Comparison of ENCODE assay signal across 13 mouse cellular contexts in the genomic region with DNA sequence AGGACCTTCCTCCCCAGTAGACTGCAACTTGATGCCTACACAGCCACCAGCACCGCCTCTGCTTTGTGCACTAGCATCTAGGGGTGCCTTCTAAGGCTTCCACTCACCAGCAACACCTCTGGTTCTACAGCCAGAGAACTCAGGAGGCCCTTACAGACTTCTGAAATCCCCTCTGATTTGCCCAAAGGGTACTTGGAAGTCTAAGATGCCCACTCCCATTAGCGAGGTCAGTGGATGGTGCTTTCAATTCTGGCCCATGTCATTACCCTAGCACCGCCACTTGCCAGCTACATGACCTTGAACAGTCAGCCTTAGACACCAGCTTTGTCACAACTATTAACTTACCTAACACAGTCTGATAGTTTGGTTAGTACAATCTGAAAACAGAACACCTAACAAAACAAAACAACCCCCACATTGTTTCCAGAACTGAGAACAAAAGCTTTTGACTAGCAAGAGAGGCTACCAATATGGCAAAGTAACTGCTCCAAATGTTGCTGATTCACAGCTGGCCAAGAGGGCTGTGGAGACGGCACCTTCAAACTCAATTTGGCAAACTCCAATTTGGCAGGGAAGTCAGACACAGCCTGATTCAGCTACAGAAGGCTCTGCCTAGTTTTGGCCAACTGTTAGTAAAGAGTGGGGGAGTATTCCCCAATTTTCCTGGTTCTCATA. TPM values are rescaled to one million over a fixed set of nuclear protein-coding genes. Genes with fewer than 3 reads are reported as not detected.
A peak's percentile ranks its signal among the peaks of the same experiment; 100 is the strongest.
DNase-seq lines count a peak whose midpoint lies in the region; ATAC-seq and TF ChIP-seq lines count a peak whose summit lies in the region.
"Had no signal": no experiment of that assay in that cellular context is flagged by ENCODE, and none has a peak within 500 bp of the region (broad histone marks: within the 10 kb centered on the region; RNA-seq: fewer than 3 reads in every experiment).

No protein-coding gene starts in this region.

- H3K4me3 ChIP-seq in heart, embryonic 10.5 days = peak overlapping the region; percentile 97; the same call in 1 of the 2 replicates
- H3K4me3 ChIP-seq in liver, adult 2 months (ENCODE audit: insufficient read depth, low read depth, low read length) = no peak overlapping the region
- H3K4me3 ChIP-seq in liver, postnatal 0 days (ENCODE audit: low read depth, low read length) = no peak overlapping the region
- H3K4me3 ChIP-seq in embryonic facial prominence, embryonic 10.5 days = no peak overlapping the region
- H3K4me3 ChIP-seq in myocyte = no peak overlapping the region
- H3K4me3 ChIP-seq: embryonic facial prominence, embryonic 15.5 days; limb, embryonic 15.5 days; neural tube, embryonic 12.5 days had no signal

- intact Hi-C loops in heart, postnatal 36 days (cut with DNase I) = no loop called here

- no peak for TF ChIP-seq CTCF in liver, adult 2 months (IDR thresholded peaks at IDR 0.05; ENCODE audit: low read depth, low read length)
- no peak for TF ChIP-seq CTCF in liver, postnatal 0 days (IDR thresholded peaks at IDR 0.05; ENCODE audit: low read depth)

- peaks cover 20% of the 10 kb centered on the region for H3K36me3 ChIP-seq in heart, embryonic 10.5 days
- peaks cover 22% of the 10 kb centered on the region for H3K36me3 ChIP-seq in liver, adult 2 months (ENCODE audit: control insufficient read depth, insufficient read depth, low read length)
- H3K36me3 ChIP-seq in liver, postnatal 0 days (replicated peaks; ENCODE audit: insufficient read depth, low read length) = peaks cover 18% of the 10 kb centered on the region
- peaks cover 26% of the 10 kb centered on the region for H3K36me3 ChIP-seq in embryonic facial prominence, embryonic 10.5 days (replicated peaks)
- H3K36me3 ChIP-seq in myocyte (ENCODE audit: control insufficient read depth, insufficient read depth) = peaks cover 32% of the 10 kb centered on the region

- ATAC-seq in liver, postnatal 0 days = no peak

- no peak overlapping the region for H3K4me2 ChIP-seq in liver, postnatal 0 days (ENCODE audit: low read depth, low read length)
- H3K4me2 ChIP-seq in myocyte (ENCODE audit: low read depth) = peak overlapping the region; percentile 88
- H3K4me2 ChIP-seq: embryonic facial prominence, embryonic 15.5 days; limb, embryonic 15.5 days; neural tube, embryonic 12.5 days had no signal

- WGBS in heart, embryonic 10.5 days = 54% methylated on average over 4 of the region's 4 CpGs
- 31% methylated on average over 4 of the region's 4 CpGs for whole genome bisulfite sequencing in liver, adult 2 months
- WGBS in liver, postnatal 0 days (ENCODE audit: insufficient replicate concordance) = 81% methylated on average over 4 of the region's 4 CpGs
- 80% methylated on average over 4 of the region's 4 CpGs for WGBS in embryonic facial prominence, embryonic 10.5 days

- peak overlapping the region; percentile 3; the same call in 1 of the 2 replicates for H3K9ac ChIP-seq in liver, adult 2 months (ENCODE audit: low read depth, low read length)
- no peak overlapping the region for H3K9ac ChIP-seq in liver, postnatal 0 days (replicated peaks)
- H3K9ac ChIP-seq: embryonic facial prominence, embryonic 15.5 days; limb, embryonic 15.5 days; neural tube, embryonic 12.5 days had no signal

- H3K27ac ChIP-seq in heart, embryonic 10.5 days = peak overlapping the region; percentile 86
- peak overlapping the region; percentile 56 for H3K27ac ChIP-seq in liver, adult 2 months (replicated peaks; ENCODE audit: insufficient read depth, low read depth, low read length)
- no peak overlapping the region for H3K27ac ChIP-seq in liver, postnatal 0 days (ENCODE audit: low read depth)
- peak overlapping the region; percentile 44; the same call in 1 of the 2 replicates for H3K27ac ChIP-seq in embryonic facial prominence, embryonic 10.5 days (replicated peaks)
- H3K27ac ChIP-seq: embryonic facial prominence, embryonic 15.5 days; limb, embryonic 15.5 days; neural tube, embryonic 12.5 days had no signal

- H3ac ChIP-seq in myocyte (ENCODE audit: control insufficient read depth, insufficient read length) = no peak overlapping the region

- TF ChIP-seq EP300 in liver, postnatal 0 days (IDR thresholded peaks at IDR 0.05; ENCODE audit: low read depth) = no peak

- no peaks in the 10 kb centered on the region for H3K9me3 ChIP-seq in heart, embryonic 10.5 days
- H3K9me3 ChIP-seq in liver, postnatal 0 days (ENCODE audit: low read length) = no peaks in the 10 kb centered on the region
- no peaks in the 10 kb centered on the region for H3K9me3 ChIP-seq in embryonic facial prominence, embryonic 10.5 days
- H3K9me3 ChIP-seq: embryonic facial prominence, embryonic 15.5 days; limb, embryonic 15.5 days; neural tube, embryonic 12.5 days had no signal

- no peak for TF ChIP-seq POLR2A in liver, adult 2 months (IDR thresholded peaks at IDR 0.05; ENCODE audit: extremely low read depth, insufficient read depth, low read length)
- TF ChIP-seq POLR2A in myocyte (IDR thresholded peaks at IDR 0.05; ENCODE audit: insufficient read length, low read depth) = peak; percentile 4

- H3K79me2 ChIP-seq in liver, adult 2 months (ENCODE audit: control insufficient read depth, insufficient read depth, low read length) = peaks cover 20% of the 10 kb centered on the region; the same call in 1 of the 2 replicates
- peaks cover 87% of the 10 kb centered on the region for H3K79me2 ChIP-seq in myocyte (ENCODE audit: control insufficient read depth, insufficient read depth)

- peak; percentile 68 for DNase-seq in heart, embryonic 10.5 days (ENCODE audit: low spot score)
- no peak for DNase-seq in heart, postnatal 36 days
- peak; percentile 77 for DNase-seq in liver, adult 2 months (ENCODE audit: extremely low read depth, low read depth, low spot score)
- no peak for DNase-seq in liver, postnatal 0 days
- no peak for DNase-seq in embryonic facial prominence, embryonic 10.5 days (ENCODE audit: low spot score)
- DNase-seq in thymus, postnatal 4 days = no peak
- DNase-seq in lung, postnatal 14 days = no peak
- DNase-seq: right cerebral cortex, postnatal 4 days; thymus, adult 18-20 months had no signal

- no peaks in the 10 kb centered on the region for H3K27me3 ChIP-seq in heart, embryonic 10.5 days (ENCODE audit: insufficient read depth, poor library complexity, severe bottlenecking)
- H3K27me3 ChIP-seq in liver, adult 2 months (ENCODE audit: control insufficient read depth, insufficient read depth, low read length) = no peaks in the 10 kb centered on the region
- no peaks in the 10 kb centered on the region for H3K27me3 ChIP-seq in liver, postnatal 0 days (ENCODE audit: insufficient read depth, low read length)
- no peaks in the 10 kb centered on the region for H3K27me3 ChIP-seq in embryonic facial prominence, embryonic 10.5 days (replicated peaks; ENCODE audit: low read depth, poor library complexity, severe bottlenecking)
- H3K27me3 ChIP-seq in myocyte (ENCODE audit: control insufficient read depth, insufficient read depth, insufficient read length) = no peaks in the 10 kb centered on the region
- H3K27me3 ChIP-seq: embryonic facial prominence, embryonic 15.5 days; limb, embryonic 15.5 days; neural tube, embryonic 12.5 days had no signal

- H3K4me1 ChIP-seq in heart, embryonic 10.5 days = peaks cover 89% of the 10 kb centered on the region
- H3K4me1 ChIP-seq in liver, adult 2 months (ENCODE audit: control insufficient read depth, insufficient read depth, low read length) = peaks cover 38% of the 10 kb centered on the region
- peaks cover 64% of the 10 kb centered on the region for H3K4me1 ChIP-seq in liver, postnatal 0 days (ENCODE audit: insufficient read depth)
- H3K4me1 ChIP-seq in embryonic facial prominence, embryonic 10.5 days = peaks cover 84% of the 10 kb centered on the region

TF ChIP-seq in myocyte, 11 proteins besides CTCF, POLR2A, EP300 and RAD21:
- TF ChIP-seq E2F4 (IDR thresholded peaks at IDR 0.05; ENCODE audit: insufficient read depth) (no peak), POLR2AphosphoS2 (IDR thresholded peaks at IDR 0.05; ENCODE audit: insufficient read length, low read depth) (no peak), SRF (IDR thresholded peaks at IDR 0.05; ENCODE audit: control insufficient read depth, insufficient read length, low read depth) (no peak), MYOG (IDR thresholded peaks at IDR 0.05; ENCODE audit: control insufficient read depth in 1 of 3, insufficient read depth in 1 of 3, insufficient read length in 2 of 3, low read depth in 2 of 3) (no peak), REST (IDR thresholded peaks at IDR 0.05; ENCODE audit: insufficient read depth, insufficient read length) (no peak), TCF3 (IDR thresholded peaks at IDR 0.05; ENCODE audit: insufficient read length, low read depth) (no peak), TCF12 (IDR thresholded peaks at IDR 0.05; ENCODE audit: insufficient read depth, poor library complexity, severe bottlenecking) (no peak), MYOD1 (IDR thresholded peaks at IDR 0.05; ENCODE audit: control insufficient read depth in 1 of 3, insufficient read length in 2 of 3, low read depth in 2 of 3) (no peak), MAX (IDR thresholded peaks at IDR 0.05; ENCODE audit: low read depth) (no peak)
TF ChIP-seq in myocyte: peak in this region for 0.

RNA-seq across cellular contexts. Expression of gene Atp1a1, which starts 6.1 kb away (rescaled TPM):
- polyA plus RNA-seq in heart, embryonic 10.5 days (2016; fragmentation: Nextera tagmentation; extraction: Ambion mirVana) = 164 and 228 TPM in 2 replicates
- total RNA-seq in heart, postnatal 36 days (2021) = 100 to 1,000 TPM; 564 to 643 TPM
- total RNA-seq in liver, adult 2 months (2014; rRNA removed) = 163 and 184 TPM in 2 replicates
- 159 and 183 TPM in 2 replicates for polyA plus RNA-seq in liver, adult 2 months (2012; rRNA removed)
- 39.3 and 40.8 TPM in 2 replicates for polyA plus RNA-seq in liver, postnatal 0 days (2015; fragmentation: Nextera tagmentation; extraction: Ambion mirVana)
- polyA plus RNA-seq in embryonic facial prominence, embryonic 10.5 days (2016; fragmentation: Nextera tagmentation; extraction: Ambion mirVana) = 38.4 and 45.5 TPM in 2 replicates
- polyA plus RNA-seq in myocyte (2012; fragmentation: generic; extraction: Trizol) = 389 TPM

Comparison
In these comparisons a context has a peak if more than half of its experiments do, and no peak if none do; other contexts are left out.
1. DNase-seq: peak in heart, embryonic 10.5 days (single experiment) and liver, adult 2 months (single experiment); none in heart, postnatal 36 days (0 of 2), liver, postnatal 0 days (single experiment), embryonic facial prominence, embryonic 10.5 days (single experiment), thymus, postnatal 4 days (single experiment) and lung, postnatal 14 days (single experiment).